Mouse (Mus musculus) kidney, postnatal 0 days (tissue): Measurements from ENCODE around the gene Fip1l1. TPM values are rescaled to one million over a fixed set of nuclear protein-coding genes. Genes with fewer than 3 reads are reported as not detected.

ENCODE experiments used
- ATAC-seq: fragments of 200-750 bp; cut with Nextera tagmentation; replicated peaks from 2 replicates; pipeline ENCODE4 v1.8.0; 2017; ENCODE audit warnings: low read depth, moderate number of reproducible peaks, moderate TSS enrichment, moderate library complexity; ENCODE audit not compliant: low FRiP score
- DNase-seq: peaks from one replicate; pipeline ENCODE4 v3.0.0-alpha.2; 2016; ENCODE audit warnings: low spot score
- H3K27ac ChIP-seq: fragments of 300-500 bp; sonication (generic); 2 replicates; pipeline ENCODE4 v1.5.1; 2014; ENCODE audit warnings: mild to moderate bottlenecking
- H3K27me3 ChIP-seq: fragments of 300-500 bp; sonication (generic); 2 replicates; pipeline ENCODE4 v1.6.1; 2014; ENCODE audit warnings: low read length, mixed read lengths; ENCODE audit not compliant: insufficient read depth
- H3K36me3 ChIP-seq: fragments of 300-500 bp; sonication (generic); 2 replicates; pipeline ENCODE4 v1.6.1; 2014; ENCODE audit warnings: low read length, mixed read lengths; ENCODE audit not compliant: insufficient read depth
- H3K4me1 ChIP-seq: fragments of 300-500 bp; sonication (generic); replicated peaks from 2 replicates; pipeline ENCODE4 v1.6.1; 2014; ENCODE audit warnings: antibody characterized with exemption, low read length, mixed read lengths; ENCODE audit not compliant: insufficient read depth
- H3K4me2 ChIP-seq: fragments of 300-500 bp; sonication (generic); 2 replicates; pipeline ENCODE4 v1.6.1; 2014; ENCODE audit warnings: mild to moderate bottlenecking, low read length, moderate library complexity, mixed read lengths
- H3K4me3 ChIP-seq: fragments of 300-500 bp; sonication (generic); replicated peaks from 2 replicates; pipeline ENCODE4 v1.5.1; 2014; ENCODE audit warnings: low read depth, low read length
- H3K9ac ChIP-seq: fragments of 300-500 bp; sonication (generic); 2 replicates; pipeline ENCODE4 v1.6.1; 2014; ENCODE audit warnings: low read depth, low read length
- H3K9me3 ChIP-seq: fragments of 300-500 bp; sonication (generic); replicated peaks from 2 replicates; pipeline ENCODE4 v1.6.1; 2016; ENCODE audit warnings: low read length, inconsistent platforms, mixed read lengths
- CTCF ChIP-seq: IDR thresholded peaks from 2 replicates; pipeline ENCODE4 v1.5.1; 2016; ENCODE audit warnings: antibody characterized with exemption, low read depth, mild to moderate bottlenecking, moderate library complexity
- WGBS: fragments of 180-500 bp; shearing (Covaris S2); extraction: QIAGEN DNeasy Blood & Tissue Kit; methylation state at CpG from one replicate; pipeline ENCODE4 v1.1.7; 2014; 5-methylcytosine and 5-hydroxymethylcytosine counted together
- polyA plus RNA-seq: library from polyadenylated mRNA; unstranded; fragments of >200 nt; fragmentation: Nextera tagmentation; extraction: Ambion mirVana; gene quantifications from 2 replicates; pipeline ENCODE4 v1.2.1, GENCODE M21; 2015

The Fip1l1 gene
- polyA plus RNA-seq, 1 experiment from 2014 or later = 63.4 TPM

GRCm38 (mm10) chr5:74536180-74536947 lies 1.1 kb downstream of the Fip1l1 start:
- no peaks in the 10 kb centered on the region for H3K27me3 ChIP-seq
- DNase-seq (no peak), ATAC-seq (no peak)
- H3K4me1 ChIP-seq = no peaks in the 10 kb centered on the region
- H3K27ac ChIP-seq = peak overlapping the region; percentile 89
- peak overlapping the region; percentile 67 for H3K4me3 ChIP-seq
- H3K9ac ChIP-seq = peak overlapping the region; percentile 85
- 37% methylated on average over 12 of the region's 12 CpGs for WGBS
- TF ChIP-seq CTCF = no peak
- peak overlapping the region; percentile 78 for H3K4me2 ChIP-seq
- H3K36me3 ChIP-seq = 0 out of 2 replicates have a peak, but pooled peaks cover 3% of the 10 kb centered on the region
- H3K9me3 ChIP-seq = no peaks in the 10 kb centered on the region

GRCm38 (mm10) chr5:74545606-74546005 lies 10.4 kb downstream of the Fip1l1 start:
- Histone ChIP-seq H3K4me1 (no peaks in the 10 kb centered on the region), H3K9me3 (no peaks in the 10 kb centered on the region), H3K4me3 (no peak overlapping the region), H3K4me2 (no peak overlapping the region), H3K27me3 (no peaks in the 10 kb centered on the region), H3K36me3 (peaks cover 27% of the 10 kb centered on the region), H3K27ac (no peak overlapping the region), H3K9ac (no peak overlapping the region)
- ATAC-seq (no peak), DNase-seq (no peak)
- TF ChIP-seq CTCF = no peak
- WGBS = 91% methylated on average over 4 of the region's 4 CpGs

- no peaks in the 10 kb centered on the region for H3K4me1 ChIP-seq
- H3K27ac ChIP-seq = no peak overlapping the region
- ATAC-seq (no peak), DNase-seq (no peak)
- 92% methylated on average over 8 of the region's 8 CpGs for WGBS
- H3K4me3 ChIP-seq = no peak overlapping the region
- H3K36me3 ChIP-seq = peaks cover 32% of the 10 kb centered on the region
- TF ChIP-seq CTCF = no peak
- H3K9me3 ChIP-seq = no peaks in the 10 kb centered on the region
- no peak overlapping the region for H3K4me2 ChIP-seq
- no peaks in the 10 kb centered on the region for H3K27me3 ChIP-seq
- H3K9ac ChIP-seq = no peak overlapping the region
These were observed 14.3 kb downstream of the Fip1l1 start for GRCm38 (mm10) chr5:74549566-74549965.

GRCm38 (mm10) chr5:74561151-74561550 lies 25.9 kb downstream of the Fip1l1 start:
- WGBS = 86% methylated on average over 1 of the region's 1 CpGs
- no peak for DNase-seq
- Histone ChIP-seq H3K4me3 (no peak overlapping the region), H3K9me3 (no peaks in the 10 kb centered on the region), H3K9ac (no peak overlapping the region), H3K27me3 (no peaks in the 10 kb centered on the region), H3K36me3 (peaks cover 41% of the 10 kb centered on the region), H3K4me2 (no peak overlapping the region), H3K4me1 (no peaks in the 10 kb centered on the region), H3K27ac (no peak overlapping the region)
- TF ChIP-seq CTCF = no peak
- ATAC-seq = no peak

- no peak overlapping the region for H3K9ac ChIP-seq
- no peaks in the 10 kb centered on the region for H3K9me3 ChIP-seq
- H3K27ac ChIP-seq = no peak overlapping the region
- no peaks in the 10 kb centered on the region for H3K27me3 ChIP-seq
- ATAC-seq = no peak
- H3K4me2 ChIP-seq = no peak overlapping the region
- 90% methylated on average over 6 of the region's 6 CpGs for WGBS
- TF ChIP-seq CTCF = no peak
- peaks cover 27% of the 10 kb centered on the region; the same call in 1 of the 2 replicates for H3K36me3 ChIP-seq
- H3K4me1 ChIP-seq = no peaks in the 10 kb centered on the region
- H3K4me3 ChIP-seq = no peak overlapping the region
- DNase-seq = no peak
These were observed 36.5 kb downstream of the Fip1l1 start for GRCm38 (mm10) chr5:74571767-74572166.

GRCm38 (mm10) chr5:74589133-74589532 lies 53.9 kb downstream of the Fip1l1 start:
- Histone ChIP-seq H3K27ac (no peak overlapping the region), H3K4me3 (no peak overlapping the region), H3K36me3 (peaks cover 29% of the 10 kb centered on the region; the same call in 1 of the 2 replicates), H3K9me3 (no peaks in the 10 kb centered on the region), H3K4me1 (no peaks in the 10 kb centered on the region), H3K9ac (no peak overlapping the region), H3K27me3 (no peaks in the 10 kb centered on the region), H3K4me2 (no peak overlapping the region)
- ATAC-seq (peak; percentile 72), DNase-seq (peak; percentile 37)
- no peak for TF ChIP-seq CTCF
- 55% methylated on average over 7 of the region's 7 CpGs for WGBS
